Mouse (Mus musculus): ENCODE data around the gene Gm49320. TPM values are rescaled to one million over a fixed set of nuclear protein-coding genes. Genes with fewer than 3 reads are reported as not detected.
A peak's percentile ranks its signal among the peaks of the same experiment; 100 is the strongest.

Gene Gm49320
- total RNA-seq, 2 experiments from 2014 or later, result 0.15 to 0.68 TPM

GRCm38 (mm10) chr8:4259125-4259804 lies 20.6 kb downstream of the Gm49320 start, which contains the start of gene Ctxn1:
Ctxn1 (minus strand) TSS chr8:4259274.
- peak; percentile 94 to 95 for DNase-seq

DNA sequence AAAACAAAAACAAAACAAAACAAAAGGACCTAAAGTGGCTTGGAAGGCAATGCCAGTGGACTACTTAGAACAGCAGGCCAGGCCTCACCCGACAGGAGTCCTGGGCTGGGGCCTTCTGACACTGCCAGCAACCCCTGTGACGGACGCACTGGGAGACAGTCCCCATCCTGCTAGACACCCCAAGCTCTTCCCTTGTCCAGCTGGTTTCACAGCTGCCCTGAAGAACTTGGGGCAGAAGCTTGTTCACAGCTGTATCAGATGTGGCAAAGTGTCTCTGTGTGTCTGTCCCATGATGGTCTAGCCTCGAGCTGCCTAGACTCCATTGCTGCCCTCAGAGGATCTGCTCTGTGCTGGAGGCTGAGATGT lies 21.1 kb downstream of the Gm49320 start:
- DNase-seq, result no peak

DNA sequence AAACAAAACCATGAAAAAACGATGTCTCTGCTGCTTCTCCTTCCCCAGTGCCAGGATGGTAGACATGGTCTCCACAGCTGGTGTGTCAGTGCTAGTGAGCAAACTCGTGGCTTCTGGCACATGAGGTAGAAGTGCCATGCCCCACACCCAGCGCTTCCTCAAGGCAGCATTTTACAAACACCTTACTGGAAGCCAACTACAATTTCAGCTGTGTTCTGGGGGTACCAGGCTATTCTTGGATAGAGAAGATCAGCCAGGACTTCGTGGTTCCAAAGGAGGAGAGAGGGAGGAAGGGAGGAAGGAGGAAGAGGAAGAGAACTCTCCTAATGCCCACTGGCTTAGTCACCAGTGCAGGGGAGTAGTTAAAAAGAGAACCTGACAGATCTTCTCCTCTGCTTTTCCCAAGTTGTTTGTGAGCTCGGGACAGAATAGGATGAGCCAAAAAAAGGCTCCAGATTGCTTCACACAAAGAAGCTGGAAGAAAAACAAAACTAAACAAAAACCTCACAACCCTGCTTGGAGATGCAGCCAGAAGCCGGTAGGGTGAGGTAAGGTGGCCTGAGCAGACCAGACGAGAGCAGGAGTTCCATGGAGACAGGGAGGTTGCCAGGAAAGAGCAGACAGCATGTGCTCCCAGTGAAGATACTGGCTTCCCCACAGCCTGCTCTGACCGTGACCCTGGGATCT lies 24.6 kb downstream of the Gm49320 start:
- DNase-seq, result no peak

GRCm38 (mm10) chr8:4265160-4265914 lies 26.7 kb downstream of the Gm49320 start:
- DNase-seq, result no peak

DNA sequence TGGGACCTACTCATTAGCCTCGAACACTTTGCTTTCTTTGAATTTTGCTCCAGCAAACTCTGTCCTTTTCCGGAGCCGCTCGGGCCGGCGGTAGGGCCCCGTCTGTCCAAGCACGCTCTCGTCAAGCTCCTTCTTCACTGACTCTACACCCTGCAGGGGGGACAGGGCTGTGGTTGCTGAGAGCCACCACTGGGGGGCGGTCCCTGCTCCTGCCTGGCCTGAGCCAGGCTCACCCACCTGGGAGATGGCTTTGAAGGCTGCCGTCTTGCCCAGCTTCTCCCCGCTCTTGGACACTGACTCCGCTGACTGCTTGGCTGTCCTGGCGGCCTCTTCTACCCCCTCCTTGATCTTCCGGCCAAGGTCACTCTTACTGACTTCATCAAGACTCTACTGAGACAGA lies 29.0 kb downstream of the Gm49320 start:
- DNase-seq, result no peak

- no peak for DNase-seq
These were observed 30.9 kb downstream of the Gm49320 start for GRCm38 (mm10) chr8:4269609-4270008.

DNA sequence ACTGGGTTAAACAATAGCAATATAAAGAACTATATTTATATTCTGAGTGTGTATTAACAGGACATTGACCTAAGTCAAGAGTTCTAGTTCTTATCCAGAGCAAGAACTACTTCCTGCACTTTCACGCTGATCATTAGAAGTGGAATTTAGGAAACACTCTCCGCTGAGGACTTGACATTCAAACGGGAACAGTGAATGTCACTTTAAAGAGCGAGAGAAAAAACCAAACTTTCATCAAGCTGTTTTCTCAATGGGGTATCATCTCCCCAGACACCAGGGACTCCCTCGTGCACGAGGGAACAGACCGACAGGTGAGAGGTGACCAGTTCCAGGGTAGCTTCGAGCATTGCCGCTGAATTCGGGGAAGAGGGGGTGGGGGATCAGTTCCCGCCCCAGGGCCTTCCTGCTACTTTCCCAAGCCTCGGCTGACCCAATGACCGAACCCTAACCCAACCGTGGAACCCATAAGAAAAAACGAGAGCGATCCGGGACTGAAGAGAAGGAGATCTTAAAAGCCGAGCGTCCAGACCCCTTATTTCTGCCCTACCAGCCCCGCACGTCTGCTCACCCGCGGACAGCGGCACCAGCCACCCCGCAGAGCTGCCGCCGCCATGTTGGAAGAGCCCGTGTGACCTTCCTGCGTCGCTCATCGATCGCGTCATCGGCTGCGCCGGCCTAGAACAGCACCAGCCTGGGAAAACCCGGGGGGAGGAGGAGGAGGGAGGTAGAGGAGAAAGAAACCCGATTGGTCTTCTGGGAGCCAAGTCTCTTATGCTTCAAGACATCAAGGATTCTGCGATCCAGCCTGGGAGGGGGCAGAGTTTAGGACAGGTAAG lies 36.8 kb downstream of the Gm49320 start, which contains the start of gene Timm44:
TSS of gene Timm44 (minus strand) at position 639 of the 836 bp plus-strand sequence.
- peak; percentile 95 to 97 for DNase-seq

GRCm38 (mm10) chr8:4276111-4276465 lies 37.4 kb downstream of the Gm49320 start:
- DNase-seq, result no peak

DNA sequence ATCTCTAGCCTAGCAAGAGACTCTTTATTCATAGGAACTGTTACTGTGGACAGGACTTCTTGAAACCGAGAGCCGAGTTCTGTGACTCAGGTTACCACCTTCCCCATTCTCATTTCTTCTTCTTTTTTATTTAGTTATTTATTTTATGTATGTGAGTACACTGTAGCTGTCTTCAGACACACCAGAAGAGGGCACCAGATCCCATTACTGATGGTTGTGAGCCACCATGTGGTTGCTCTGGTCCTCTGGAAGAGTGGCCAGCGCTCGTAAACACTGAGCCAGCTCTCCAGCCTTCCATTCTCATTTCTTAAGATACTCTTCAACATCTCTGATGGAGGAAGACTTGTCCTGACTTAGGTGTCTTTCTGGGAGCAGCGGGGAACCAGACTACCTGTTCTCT lies 54.1 kb downstream of the Gm49320 start:
- no peak for DNase-seq

GRCm38 (mm10) chr8:4297822-4298221 lies 59.2 kb downstream of the Gm49320 start:
- DNase-seq, result no peak

Other genes with a start within 250 kb of the Gm49320 start
- gene Cd209f, start 133.0 kb upstream of the Gm49320 start, total RNA-seq (2021), result under 1 TPM in 1 of 2 experiments, not detected in 1; 0.33 TPM
- gene Cd209g, start 104.8 kb upstream of the Gm49320 start, total RNA-seq (2021), result under 1 TPM in 1 of 2 experiments, not detected in 1; 0.66 TPM
- gene Evi5l, start 72.3 kb upstream of the Gm49320 start, total RNA-seq (2021), result 100 to 1,000 TPM in 1 of 2 experiments, 10 to 100 TPM in 1; 98.7 to 111 TPM
- 10 to 100 TPM; 41.2 to 41.9 TPM for gene Prr36, start 21.4 kb upstream of the Gm49320 start, total RNA-seq (2021)
- not detected for gene Lrrc8e, start 12.0 kb upstream of the Gm49320 start, total RNA-seq (2021)
- 100 to 1,000 TPM in 1 of 2 experiments, 10 to 100 TPM in 1; 91.3 to 116 TPM for gene Map2k7, start 125 bp upstream of the Gm49320 start, total RNA-seq (2021)
- 10 to 100 TPM; 13.8 to 14.0 TPM for gene Tgfbr3l, start 9.3 kb downstream of the Gm49320 start, total RNA-seq (2021)
- gene Snapc2, start 14.2 kb downstream of the Gm49320 start, total RNA-seq (2021), result 10 to 100 TPM; 22.3 to 26.2 TPM
- 100 to 1,000 TPM; 500 to 555 TPM for gene Ctxn1, start 20.4 kb downstream of the Gm49320 start, total RNA-seq (2021)
- gene Timm44, start 37.0 kb downstream of the Gm49320 start, total RNA-seq (2021), result 10 to 100 TPM; 62.6 to 72.6 TPM
- 10 to 100 TPM; 22.7 to 28.4 TPM for gene Ccl25, start 86.3 kb downstream of the Gm49320 start, total RNA-seq (2021)
- gene Elavl1, start 86.5 kb downstream of the Gm49320 start, total RNA-seq (2021), result 10 to 100 TPM; 78.4 to 83.0 TPM

Measured in layer of hippocampus, postnatal 36 days (tissue).